Mouse (Mus musculus): ENCODE data around the gene Stk39. TPM values are rescaled to one million over a fixed set of nuclear protein-coding genes. Genes with fewer than 3 reads are reported as not detected.

Stk39 gene
- total RNA-seq, 2 experiments from 2014 or later = 82.0 to 87.6 TPM

- DNase-seq (ENCODE audit: extremely low spot score in 1 of 2, low spot score in 2 of 2) = no peak
- intact Hi-C loops (cut with DNase I) = no loop called here
- no peak overlapping the region for H3K27ac ChIP-seq
- H3K4me3 ChIP-seq = no peak overlapping the region
- TF ChIP-seq CTCF (IDR thresholded peaks at IDR 0.05) = no peak
These were observed 14.5 kb downstream of the Stk39 start for GRCm38 (mm10) chr2:68457455-68458032.

GRCm38 (mm10) chr2:68456899-68457298, 15.2 kb downstream of the Stk39 start:
- no peak overlapping the region for H3K27ac ChIP-seq
- no peak overlapping the region for H3K4me3 ChIP-seq
- TF ChIP-seq CTCF (IDR thresholded peaks at IDR 0.05) = no peak
- no peak for DNase-seq (ENCODE audit: extremely low spot score in 1 of 2, low spot score in 2 of 2)
- intact Hi-C loops (cut with DNase I) = no loop called here

- intact Hi-C loops (cut with DNase I) = no loop called here
- DNase-seq (ENCODE audit: extremely low spot score in 1 of 2, low spot score in 2 of 2) = no peak
- no peak for TF ChIP-seq CTCF (IDR thresholded peaks at IDR 0.05)
- Histone ChIP-seq H3K27ac (no peak overlapping the region), H3K4me3 (no peak overlapping the region)
These were observed 19.7 kb downstream of the Stk39 start for GRCm38 (mm10) chr2:68452379-68452778.

GRCm38 (mm10) chr2:68448035-68448434, 24.0 kb downstream of the Stk39 start:
- intact Hi-C loops (cut with DNase I) = no loop called here
- no peak for DNase-seq (ENCODE audit: extremely low spot score in 1 of 2, low spot score in 2 of 2)

GRCm38 (mm10) chr2:68443141-68443540, 28.9 kb downstream of the Stk39 start:
- intact Hi-C loops (cut with DNase I) = no loop called here
- no peak overlapping the region for H3K4me3 ChIP-seq
- TF ChIP-seq CTCF (IDR thresholded peaks at IDR 0.05) = no peak
- no peak overlapping the region for H3K27ac ChIP-seq
- no peak for DNase-seq (ENCODE audit: extremely low spot score in 1 of 2, low spot score in 2 of 2)

More at GRCm38 (mm10) chr2:68448035-68448434, 24.0 kb downstream of the Stk39 start:
- no peak for TF ChIP-seq CTCF (IDR thresholded peaks at IDR 0.05)
- Histone ChIP-seq H3K27ac (no peak overlapping the region), H3K4me3 (no peak overlapping the region)

GRCm38 (mm10) chr2:68442113-68442717, 29.9 kb downstream of the Stk39 start:
- Histone ChIP-seq H3K27ac (no peak overlapping the region), H3K4me3 (no peak overlapping the region)
- TF ChIP-seq CTCF (IDR thresholded peaks at IDR 0.05) = no peak
- DNase-seq (ENCODE audit: extremely low spot score in 1 of 2, low spot score in 2 of 2) = no peak
- intact Hi-C loops (cut with DNase I) = no loop called here

- Histone ChIP-seq H3K4me3 (no peak overlapping the region), H3K27ac (no peak overlapping the region)
- no peak for TF ChIP-seq CTCF (IDR thresholded peaks at IDR 0.05)
- intact Hi-C loops (cut with DNase I) = no loop called here
- DNase-seq (ENCODE audit: extremely low spot score in 1 of 2, low spot score in 2 of 2) = no peak
These were observed 32.5 kb downstream of the Stk39 start for GRCm38 (mm10) chr2:68439614-68440013.

GRCm38 (mm10) chr2:68437920-68438319, 34.1 kb downstream of the Stk39 start:
- DNase-seq (ENCODE audit: extremely low spot score in 1 of 2, low spot score in 2 of 2) = no peak
- TF ChIP-seq CTCF (IDR thresholded peaks at IDR 0.05) = no peak
- H3K4me3 ChIP-seq = no peak overlapping the region
- intact Hi-C loops (cut with DNase I) = no loop called here
- H3K27ac ChIP-seq = no peak overlapping the region

- TF ChIP-seq CTCF (IDR thresholded peaks at IDR 0.05) = no peak
- no peak overlapping the region for H3K4me3 ChIP-seq
- no peak overlapping the region for H3K27ac ChIP-seq
- intact Hi-C loops (cut with DNase I) = no loop called here
- DNase-seq (ENCODE audit: extremely low spot score in 1 of 2, low spot score in 2 of 2) = no peak
These were observed 34.9 kb downstream of the Stk39 start for GRCm38 (mm10) chr2:68437216-68437615.

GRCm38 (mm10) chr2:68436305-68436704, 35.8 kb downstream of the Stk39 start:
- DNase-seq (ENCODE audit: extremely low spot score in 1 of 2, low spot score in 2 of 2) = no peak
- intact Hi-C loops (cut with DNase I) = no loop called here
- Histone ChIP-seq H3K4me3 (no peak overlapping the region), H3K27ac (no peak overlapping the region)
- no peak for TF ChIP-seq CTCF (IDR thresholded peaks at IDR 0.05)

- no peak overlapping the region for H3K4me3 ChIP-seq
- no peak for TF ChIP-seq CTCF (IDR thresholded peaks at IDR 0.05)
- no peak for DNase-seq (ENCODE audit: extremely low spot score in 1 of 2, low spot score in 2 of 2)
- no peak overlapping the region for H3K27ac ChIP-seq
- intact Hi-C loops (cut with DNase I) = no loop called here
These were observed 36.4 kb downstream of the Stk39 start for GRCm38 (mm10) chr2:68435494-68436255.

GRCm38 (mm10) chr2:68434997-68435396, 37.1 kb downstream of the Stk39 start:
- no peak for TF ChIP-seq CTCF (IDR thresholded peaks at IDR 0.05)
- H3K4me3 ChIP-seq = no peak overlapping the region
- DNase-seq (ENCODE audit: extremely low spot score in 1 of 2, low spot score in 2 of 2) = no peak
- H3K27ac ChIP-seq = no peak overlapping the region
- intact Hi-C loops (cut with DNase I) = no loop called here
